Mouse (Mus musculus): Measurements from ENCODE around the gene Lpp.

GRCm38 (mm10) chr16:24749816-24750215, 356.5 kb downstream of the Lpp start:
- TF ChIP-seq EP300 (IDR thresholded peaks at IDR 0.05; ENCODE audit: insufficient read depth, low read depth, low read length) = no peak
- no peak for TF ChIP-seq CTCF (IDR thresholded peaks at IDR 0.05)
